Mouse (Mus musculus): Measurements from ENCODE around the gene Il23a.

- TF ChIP-seq POLR2A (IDR thresholded peaks at IDR 0.05; ENCODE audit: borderline replicate concordance, low read depth, low read length) = no peak
- no peak for TF ChIP-seq CTCF (IDR thresholded peaks at IDR 0.05; ENCODE audit: low read depth, low read length)
These were observed 11.6 kb upstream of the Il23a start for GRCm38 (mm10) chr10:128310177-128310576.
